Mouse (Mus musculus): ENCODE measurements around the gene Odf3.

The Odf3 gene

DNA sequence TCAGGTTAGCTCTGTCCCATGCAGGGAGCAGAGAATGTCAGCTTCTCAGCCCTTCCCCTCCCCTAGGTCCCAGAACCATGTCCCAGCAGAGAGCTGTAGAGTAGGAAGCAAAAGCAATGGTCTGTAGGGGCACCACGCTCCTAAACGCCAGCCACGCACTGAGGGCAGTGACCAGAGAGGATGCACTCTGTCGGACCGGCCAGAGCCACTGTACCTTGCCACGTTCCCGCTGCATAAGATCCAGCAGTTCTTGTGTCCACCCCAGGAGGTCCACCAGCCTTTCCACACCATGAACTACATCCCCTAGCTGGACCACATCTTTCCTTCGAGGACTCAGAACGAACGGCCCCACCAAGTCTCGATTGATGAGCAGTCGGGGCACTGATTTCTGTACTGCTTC, 17.2 kb downstream of the Odf3 start:
- in situ Hi-C loops (cut with MboI; ENCODE audit: unreplicated experiment in 2 of 2) = loop anchor here in 1 of 2 experiments (25.0 kb wide), 1 partner anchor 1452 kb away; no protein-coding TSS in a partner anchor

DNA sequence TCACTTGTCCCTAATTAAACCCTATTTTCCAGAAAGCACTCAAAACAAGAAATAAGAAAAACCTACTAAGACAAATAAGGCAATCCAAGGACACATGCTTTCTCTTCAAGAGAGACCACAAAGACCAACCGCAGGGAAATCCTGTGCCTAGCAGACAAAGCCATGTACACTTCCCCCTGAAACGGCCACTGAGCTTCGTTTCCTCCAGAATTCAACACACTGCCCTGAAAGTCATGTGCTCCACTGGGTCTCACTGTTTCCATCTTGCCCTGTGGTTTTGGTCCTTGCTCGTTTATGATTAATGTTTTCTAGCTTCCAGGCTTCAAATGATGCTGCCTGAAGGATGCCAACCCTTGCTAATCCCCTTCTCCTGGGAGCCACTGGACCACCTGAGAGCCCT, 26.6 kb downstream of the Odf3 start:
- in situ Hi-C loops (cut with MboI; ENCODE audit: unreplicated experiment in 2 of 2) = loop anchor here in 1 of 2 experiments (10.0 to 25.0 kb wide), 2 partner anchors 581 to 1462 kb away; partner anchors contain the start of gene Pnpla2

- in situ Hi-C loops (cut with MboI; ENCODE audit: unreplicated experiment in 2 of 2) = loop anchor here in 1 of 2 experiments (10.0 to 25.0 kb wide), 2 partner anchors 577 to 1965 kb away; partner anchors contain the start of genes Bnip3 and Pnpla2
Observed at GRCm38 (mm10) chr7:140877364-140877763, 29.8 kb downstream of the Odf3 start.

- in situ Hi-C loops (cut with MboI; ENCODE audit: unreplicated experiment in 2 of 2) = loop anchor here in 1 of 2 experiments (10.0 to 25.0 kb wide), 2 partner anchors 575 to 1967 kb away; partner anchors contain the start of genes Bnip3 and Pnpla2
Observed at GRCm38 (mm10) chr7:140879355-140879754, 31.8 kb downstream of the Odf3 start.

- in situ Hi-C loops (cut with MboI; ENCODE audit: unreplicated experiment in 2 of 2) = loop anchor here in 1 of 2 experiments (25.0 kb wide), 1 partner anchor 1968 kb away; the partner anchor contains the start of gene Bnip3
Observed at GRCm38 (mm10) chr7:140880419-140880818, 32.8 kb downstream of the Odf3 start.

DNA sequence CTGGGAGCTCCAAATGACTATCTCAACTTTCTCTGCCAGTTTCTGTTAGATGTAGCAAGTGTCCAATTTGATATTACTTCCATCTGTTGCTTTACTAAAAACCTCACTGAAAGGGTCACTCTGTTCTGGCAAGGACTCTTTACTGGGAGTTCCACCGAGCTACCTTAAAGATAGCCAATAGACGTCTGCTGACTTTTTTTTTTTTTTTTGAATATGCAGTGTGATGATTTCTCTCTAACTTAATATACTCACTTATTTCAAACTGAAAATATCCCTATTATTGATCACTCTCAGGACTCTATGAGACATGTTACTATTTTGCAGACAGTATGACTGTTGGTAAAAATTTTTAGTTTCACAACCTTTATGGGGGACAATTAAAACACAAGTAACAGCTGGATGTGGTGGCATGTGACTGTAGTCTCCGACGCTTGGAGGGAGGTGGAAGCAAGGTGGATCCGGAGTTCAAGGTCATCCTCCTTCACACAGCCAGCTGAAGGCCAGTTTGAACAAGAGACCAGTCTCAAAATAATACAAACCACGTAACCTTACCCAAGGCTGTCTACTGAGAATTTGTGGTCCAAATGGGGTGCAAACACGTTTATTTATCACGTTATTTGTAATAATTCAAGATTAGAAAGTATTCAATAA, 33.4 kb downstream of the Odf3 start:
- in situ Hi-C loops (cut with MboI; ENCODE audit: unreplicated experiment in 2 of 2) = loop anchor here in 1 of 2 experiments (25.0 kb wide), 1 partner anchor 1969 kb away; the partner anchor contains the start of gene Bnip3

DNA sequence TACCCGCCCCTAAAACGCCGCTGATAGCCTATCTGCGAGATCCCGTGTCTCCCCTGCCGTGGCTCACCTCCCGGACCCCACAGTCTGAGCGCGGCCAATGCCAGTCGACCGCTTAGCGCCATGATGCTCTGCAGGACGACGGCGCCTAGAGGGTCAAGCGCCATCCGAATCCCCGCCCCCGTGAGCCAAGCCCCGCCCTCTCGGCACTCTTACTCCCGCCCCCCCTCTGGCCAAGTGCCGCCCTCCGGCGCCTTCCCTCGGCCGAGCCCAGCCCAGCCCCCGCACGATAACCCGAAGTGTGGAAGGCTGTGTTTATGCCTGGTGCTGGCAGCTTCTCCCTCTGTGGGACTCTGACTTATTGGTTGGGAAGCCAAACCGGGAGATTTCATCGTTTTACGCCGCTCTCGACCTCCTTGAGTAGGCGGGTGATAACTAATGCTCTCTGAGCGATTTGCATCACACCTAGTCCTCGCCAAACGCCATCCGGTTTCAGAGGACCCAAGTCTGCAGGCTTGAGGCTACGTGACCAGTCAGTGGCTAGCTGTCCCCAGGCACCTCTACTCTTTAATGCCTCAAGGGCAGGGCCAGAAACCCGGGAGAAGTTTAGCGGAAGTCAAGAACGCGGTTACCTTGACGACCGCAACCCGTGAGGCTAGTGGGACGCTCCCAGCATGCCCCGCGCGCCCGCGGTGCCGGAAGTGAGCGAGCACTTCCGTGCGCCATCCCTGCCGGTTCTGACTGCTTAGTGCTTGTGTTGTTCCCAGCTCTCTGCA, 34.3 kb downstream of the Odf3 start, which contains the start of the genes Psmd13 and Sirt3:
Gene Psmd13, plus strand, starts transcription at position 273 of the 773 bp plus-strand sequence.
Gene Sirt3, minus strand, starts transcription at position 614 of the 773 bp plus-strand sequence.
- in situ Hi-C loops (cut with MboI; ENCODE audit: unreplicated experiment in 2 of 2) = loop anchor here in 1 of 2 experiments (25.0 kb wide), 1 partner anchor 1970 kb away; the partner anchor contains the start of gene Bnip3

- in situ Hi-C loops (cut with MboI; ENCODE audit: unreplicated experiment in 2 of 2) = loop anchor here in 1 of 2 experiments (25.0 kb wide), 1 partner anchor 1970 kb away; the partner anchor contains the start of gene Bnip3
Observed at GRCm38 (mm10) chr7:140882469-140882803, 34.8 kb downstream of the Odf3 start.

DNA sequence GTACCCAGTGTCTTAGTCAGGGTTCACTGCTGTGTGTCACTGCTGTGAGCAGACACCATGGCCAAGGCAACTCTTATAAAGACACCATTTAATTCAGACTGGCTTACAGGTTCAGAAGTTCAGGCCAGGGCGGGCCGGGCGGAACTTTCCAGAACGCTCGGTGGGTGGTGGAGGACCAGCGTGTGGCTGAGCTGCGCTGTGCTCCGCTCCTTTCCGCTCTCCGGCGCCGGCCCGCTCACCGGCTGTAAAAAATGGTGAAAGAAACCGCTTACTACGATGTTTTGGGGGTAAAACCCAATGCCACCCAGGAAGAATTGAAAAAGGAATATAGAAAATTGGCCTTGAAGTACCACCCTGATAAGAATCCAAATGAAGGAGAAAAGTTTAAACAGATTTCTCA, 43.0 kb downstream of the Odf3 start:
- in situ Hi-C loops (cut with MboI; ENCODE audit: unreplicated experiment in 2 of 2) = loop anchor here in 1 of 2 experiments (25.0 kb wide), 1 partner anchor 1978 kb away; the partner anchor contains the start of gene Bnip3

- in situ Hi-C loops (cut with MboI; ENCODE audit: unreplicated experiment in 2 of 2) = loop anchor here in 1 of 2 experiments (25.0 kb wide), 1 partner anchor 1982 kb away; the partner anchor contains the start of gene Bnip3
Observed at GRCm38 (mm10) chr7:140894031-140894430, 46.4 kb downstream of the Odf3 start.

- in situ Hi-C loops (cut with MboI; ENCODE audit: unreplicated experiment in 2 of 2) = loop anchor here in 1 of 2 experiments (25.0 kb wide), 1 partner anchor 1982 kb away; the partner anchor contains the start of gene Bnip3
Observed at GRCm38 (mm10) chr7:140894611-140895010, 47.0 kb downstream of the Odf3 start.

DNA sequence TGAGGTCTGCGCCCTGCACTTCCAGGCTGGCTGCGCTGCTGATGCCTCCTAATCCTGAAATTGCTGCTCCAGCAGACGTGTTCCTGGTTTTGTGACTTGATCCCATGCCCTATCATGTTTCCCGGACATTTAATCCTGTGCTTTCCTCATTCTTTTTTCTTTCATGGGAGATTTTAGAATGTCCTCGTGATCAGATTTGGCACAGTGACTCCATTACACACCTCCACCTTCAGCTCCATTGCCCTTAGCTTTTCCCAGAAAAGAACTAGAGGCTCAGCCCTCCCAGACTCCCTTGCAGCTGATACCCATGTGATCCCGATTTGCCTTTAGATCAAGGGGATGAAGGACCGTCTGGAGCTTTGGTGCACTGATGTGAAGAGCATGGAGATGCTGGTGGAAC, 50.3 kb downstream of the Odf3 start:
- in situ Hi-C loops (cut with MboI; ENCODE audit: unreplicated experiment in 2 of 2) = loop anchor here in 1 of 2 experiments (25.0 kb wide), 1 partner anchor 1986 kb away; the partner anchor contains the start of gene Bnip3

DNA sequence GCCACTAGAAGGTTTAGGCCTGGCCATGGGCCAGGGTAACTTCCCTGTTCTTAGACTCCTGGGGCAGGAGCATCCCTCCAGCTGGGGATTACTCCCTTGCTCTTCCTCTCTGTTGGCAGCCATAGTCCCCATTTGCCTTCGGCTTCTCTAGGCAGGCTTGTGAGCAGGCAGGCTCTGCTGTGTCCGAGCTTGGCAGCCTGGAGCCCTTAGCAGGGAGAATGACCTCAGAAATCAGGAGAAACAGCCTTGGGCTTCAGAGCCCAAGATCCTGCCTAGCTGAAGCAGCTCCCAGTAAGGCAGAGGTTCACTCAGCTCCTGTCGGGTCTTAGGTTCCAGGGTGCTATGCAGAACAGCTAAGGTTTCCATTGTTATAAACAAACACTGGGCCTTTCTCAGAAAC, 51.5 kb downstream of the Odf3 start:
- in situ Hi-C loops (cut with MboI; ENCODE audit: unreplicated experiment in 2 of 2) = loop anchor here in 1 of 2 experiments (25.0 kb wide), 1 partner anchor 1987 kb away; the partner anchor contains the start of gene Bnip3

DNA sequence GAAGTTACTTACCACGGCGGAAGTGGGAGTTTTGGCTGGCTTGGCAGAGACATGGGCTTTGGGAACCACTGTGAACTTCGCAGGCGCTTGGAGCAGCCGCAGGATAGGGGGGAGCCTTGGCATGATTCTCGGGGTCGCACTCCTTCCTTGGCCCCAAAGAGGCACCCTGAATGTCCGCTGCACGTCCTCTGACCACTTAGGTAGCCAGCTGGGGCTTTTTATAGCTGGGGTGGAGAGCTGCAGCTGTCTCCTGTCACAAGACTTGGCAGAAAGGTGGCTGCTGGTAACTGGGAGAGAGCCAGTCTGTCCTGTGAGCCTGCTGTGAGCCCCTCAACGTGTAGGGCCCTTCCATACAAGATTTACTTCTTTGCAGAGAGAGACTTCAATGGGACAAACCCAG, 52.6 kb downstream of the Odf3 start, which contains the start of gene Cox8b:
Gene Cox8b, minus strand, starts transcription at position 227 of the 400 bp plus-strand sequence.
- in situ Hi-C loops (cut with MboI; ENCODE audit: unreplicated experiment in 2 of 2) = loop anchor here (5.0 to 10.0 kb wide), 3 partner anchors 58 to 935 kb away; no protein-coding TSS in a partner anchor
